Mouse (Mus musculus): ENCODE results near the gene Brwd3.

- TF ChIP-seq POLR2A (IDR thresholded peaks at IDR 0.05; ENCODE audit: low read depth, low read length): no peak
- TF ChIP-seq CTCF (IDR thresholded peaks at IDR 0.05; ENCODE audit: extremely low read depth, insufficient read length, insufficient replicate concordance, low read depth, low read length): no peak
Measured at GRCm38 (mm10) chrX:108835233-108835632, 1.1 kb upstream of the Brwd3 start.
